Mouse (Mus musculus) natural killer cell, adult 2 months (primary cell): ENCODE data around the gene Ano10.
"Not testable (repeated sequence)": the region's sequence is repeated elsewhere in the genome, so short reads cannot be mapped to it uniquely, and the experiment has no call there.

Source experiments
- DNase-seq, 2 experiments: peaks; one replicate each; pipeline ENCODE4 v3.0.0; 2022; ENCODE audit warnings: low spot score in 2 of 2

The Ano10 gene

GRCm38 (mm10) chr9:122198621-122199020, 95.6 kb downstream of the Ano10 start:
- DNase-seq, result no peak

- no peak for DNase-seq
Observed at GRCm38 (mm10) chr9:122197021-122197420, 97.2 kb downstream of the Ano10 start.

GRCm38 (mm10) chr9:122195042-122195682, 99.1 kb downstream of the Ano10 start:
- DNase-seq, result no peak

GRCm38 (mm10) chr9:122193823-122194222, 100.4 kb downstream of the Ano10 start:
- no peak for DNase-seq

GRCm38 (mm10) chr9:122193361-122193760, 100.9 kb downstream of the Ano10 start:
- peak in 1 of 2 experiments; percentile 12 for DNase-seq

- DNase-seq, result peak; percentile 80 to 84
Observed at GRCm38 (mm10) chr9:122188724-122189123, 105.5 kb downstream of the Ano10 start.

GRCm38 (mm10) chr9:122187451-122187921, 106.7 kb downstream of the Ano10 start:
- no peak for DNase-seq

GRCm38 (mm10) chr9:122186643-122187226, 107.5 kb downstream of the Ano10 start:
- no peak for DNase-seq

- DNase-seq, result no peak
Observed at GRCm38 (mm10) chr9:122185953-122186352, 108.3 kb downstream of the Ano10 start.

- DNase-seq, result peak; percentile 43 to 69
Observed at GRCm38 (mm10) chr9:122185061-122185460, 109.2 kb downstream of the Ano10 start.

GRCm38 (mm10) chr9:122184329-122184728, 109.9 kb downstream of the Ano10 start:
- no peak for DNase-seq

GRCm38 (mm10) chr9:122183074-122183473, 111.1 kb downstream of the Ano10 start:
- DNase-seq, result no peak

- no peak for DNase-seq
Observed at GRCm38 (mm10) chr9:122180105-122180504, 114.1 kb downstream of the Ano10 start.

GRCm38 (mm10) chr9:122178427-122178826, 115.8 kb downstream of the Ano10 start:
- no peak for DNase-seq

GRCm38 (mm10) chr9:122177256-122178220, 116.7 kb downstream of the Ano10 start:
- no peak for DNase-seq

GRCm38 (mm10) chr9:122174723-122175122, 119.5 kb downstream of the Ano10 start:
- no peak for DNase-seq

- DNase-seq, result no peak
Observed at GRCm38 (mm10) chr9:122173405-122174233, 120.6 kb downstream of the Ano10 start.

- no peak for DNase-seq
Observed at GRCm38 (mm10) chr9:122172612-122173186, 121.5 kb downstream of the Ano10 start.

- no peak for DNase-seq
Observed at GRCm38 (mm10) chr9:122169901-122170300, 124.3 kb downstream of the Ano10 start.

GRCm38 (mm10) chr9:122167719-122168118, 126.5 kb downstream of the Ano10 start:
- not testable (repeated sequence) for DNase-seq

- DNase-seq, result no peak
Observed at GRCm38 (mm10) chr9:122164535-122164934, 129.7 kb downstream of the Ano10 start.
